Mouse (Mus musculus) liver, adult 2 months (tissue): ENCODE measurements around the gene Ralgapa2.

ENCODE experiments used
- CTCF ChIP-seq: fragments of 200-500 bp; IDR thresholded peaks from 2 replicates; pipeline ENCODE4 v1.5.1; 2011; ENCODE audit warnings: low read depth, low read length, control low read depth
- POLR2A ChIP-seq: fragments of 200-500 bp; IDR thresholded peaks from 2 replicates; pipeline ENCODE4 v1.6.1; 2011; ENCODE audit warnings: low read length, control low read depth; ENCODE audit not compliant: insufficient read depth; ENCODE audit errors: extremely low read depth

GRCm38 (mm10) chr2:146218881-146219535 is 293.1 kb downstream of the Ralgapa2 start:
- TF ChIP-seq POLR2A (no peak), CTCF (no peak)
